Mouse (Mus musculus): Measurements from ENCODE around the gene Tcp1.

Tcp1 gene

DNA sequence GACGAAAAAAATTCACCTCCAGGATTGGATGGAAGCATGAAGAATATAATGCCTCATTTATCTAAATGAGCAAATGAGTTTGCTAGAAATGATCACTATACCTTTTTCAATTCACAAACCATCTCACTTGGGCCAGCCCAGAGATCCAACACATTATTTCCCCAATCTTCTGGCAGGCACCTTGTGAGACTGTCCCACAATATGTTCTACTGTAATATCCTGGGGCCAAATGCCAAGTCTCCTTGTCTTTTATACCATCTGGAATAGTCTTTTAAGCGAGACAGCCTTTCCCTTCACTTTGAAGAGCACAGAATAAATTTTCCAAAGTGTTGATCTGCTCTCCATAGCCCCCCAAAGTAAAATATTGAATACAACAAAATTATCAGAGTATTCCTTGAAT, 58.4 kb downstream of the Tcp1 start:
- no peak for DNase-seq (ENCODE audit: low spot score in 2 of 2)

Measured in urinary bladder, postnatal 36 days (tissue).